Mouse (Mus musculus): ENCODE results near the gene Hypk.
A peak's percentile ranks its signal among the peaks of the same experiment; 100 is the strongest.

Hypk gene

GRCm38 (mm10) chr2:121505942-121506882, 53.1 kb downstream of the Hypk start, which contains the start of the genes Mfap1a and Wdr76:
TSS of gene Mfap1a (minus strand) at chr2:121506665.
TSS of gene Wdr76 (plus strand) at chr2:121506723.
- peak; percentile 78 for DNase-seq (ENCODE audit: inconsistent ontology term)

GRCm38 (mm10) chr2:121507173-121507950, 54.3 kb downstream of the Hypk start:
- DNase-seq (ENCODE audit: inconsistent ontology term), result peak; percentile 11

- DNase-seq (ENCODE audit: inconsistent ontology term), result no peak
Measured at GRCm38 (mm10) chr2:121507951-121508330, 54.9 kb downstream of the Hypk start.

Measured in Muller cell, postnatal 12 days (primary cell).